Mouse (Mus musculus) heart, adult 2 months (tissue): ENCODE measurements around the gene Srrd. TPM values are rescaled to one million over a fixed set of nuclear protein-coding genes. Genes with fewer than 3 reads are reported as not detected.

Experiments
- DNase-seq, 2 experiments: peaks; one replicate each; pipeline ENCODE4 v3.0.0; 2021
- H3K27ac ChIP-seq: fragments of 200-600 bp; 2 replicates; pipeline ENCODE4 v1.8.1; 2022
- H3K27me3 ChIP-seq: fragments of 200-500 bp; 2 replicates; pipeline ENCODE4 v1.6.1; 2012; ENCODE audit warnings: mild to moderate bottlenecking, low read length, inconsistent platforms, mixed read lengths; ENCODE audit not compliant: control insufficient read depth, insufficient read depth
- H3K36me3 ChIP-seq: fragments of 200-500 bp; 2 replicates; pipeline ENCODE4 v1.6.1; 2012; ENCODE audit warnings: low read length, inconsistent platforms; ENCODE audit not compliant: control insufficient read depth, insufficient read depth
- H3K4me1 ChIP-seq: fragments of 200-500 bp; 2 replicates; pipeline ENCODE4 v1.6.1; 2011; ENCODE audit warnings: low read length; ENCODE audit not compliant: control insufficient read depth, insufficient read depth
- H3K4me3 ChIP-seq: fragments of 200-600 bp; 2 replicates; pipeline ENCODE4 v1.8.1; 2022
- H3K79me2 ChIP-seq: fragments of 200-500 bp; replicated peaks from 2 replicates; pipeline ENCODE4 v1.6.1; 2012; ENCODE audit warnings: mild to moderate bottlenecking, inconsistent platforms, low read length, moderate library complexity, mixed read lengths; ENCODE audit not compliant: control insufficient read depth, insufficient read depth
- H3K9ac ChIP-seq: fragments of 200-500 bp; 2 replicates; pipeline ENCODE4 v1.6.1; 2012; ENCODE audit warnings: low read depth, mild to moderate bottlenecking, control low read depth, inconsistent platforms, low read length, mixed read lengths
- CTCF ChIP-seq: fragments of 200-600 bp; IDR thresholded peaks from 2 replicates; pipeline ENCODE4 v1.8.1; 2022; ENCODE audit warnings: antibody characterized with exemption, mild to moderate bottlenecking, moderate library complexity
- EP300 ChIP-seq: fragments of 200-500 bp; IDR thresholded peaks from 2 replicates; pipeline ENCODE4 v1.6.1; 2011; ENCODE audit warnings: low read depth, low read length, control low read depth; ENCODE audit not compliant: insufficient read depth
- POLR2A ChIP-seq: fragments of 200-500 bp; IDR thresholded peaks from 2 replicates; pipeline ENCODE4 v1.6.1; 2011; ENCODE audit warnings: mild to moderate bottlenecking, low read depth, low read length, control low read depth; ENCODE audit not compliant: insufficient read depth
- WGBS: fragments of 180-500 bp; shearing (Covaris S2); methylation state at CpG from one replicate; pipeline ENCODE4 v1.1.7; 2018; 5-methylcytosine and 5-hydroxymethylcytosine counted together
- intact Hi-C: fragments of 180-260 bp; cut with DNase I; formaldehyde crosslinking; loops from one replicate; pipeline ENCODE4 v1.15.1; 2025
- polyA plus RNA-seq: library from polyadenylated mRNA; depleted of rRNA; stranded (reverse); fragments of >200 nt; gene quantifications from 2 replicates; pipeline ENCODE4 v1.2.3, GENCODE M21; 2012
- total RNA-seq, 2 experiments: library from RNA; stranded (reverse); gene quantifications; 2 replicates each; pipeline ENCODE4 v1.2.3; 2021

Srrd gene
- total and polyA plus RNA-seq, 3 experiments: 6.5 to 23.4 (median 7.3) TPM

GRCm38 (mm10) chr5:112355493-112355892, 12.7 kb upstream of the Srrd start:
- no peak overlapping the region for H3K9ac ChIP-seq
- H3K27me3 ChIP-seq: no peaks in the 10 kb centered on the region
- H3K27ac ChIP-seq: peak overlapping the region; percentile 31
- no peaks in the 10 kb centered on the region for H3K36me3 ChIP-seq
- no peak for DNase-seq
- no peak overlapping the region for H3K4me3 ChIP-seq
- H3K79me2 ChIP-seq: no peaks in the 10 kb centered on the region
- WGBS: 55% methylated on average over 6 of the region's 6 CpGs
- intact Hi-C loops: no loop called here
- TF ChIP-seq EP300: no peak
- no peak for TF ChIP-seq CTCF
- TF ChIP-seq POLR2A: no peak
- no peaks in the 10 kb centered on the region for H3K4me1 ChIP-seq

- WGBS: 89% methylated on average over 8 of the region's 8 CpGs
- H3K79me2 ChIP-seq: no peaks in the 10 kb centered on the region
- no peak for DNase-seq
- TF ChIP-seq POLR2A (no peak), CTCF (no peak), EP300 (no peak)
- intact Hi-C loops: no loop called here
- H3K27ac ChIP-seq: no peak overlapping the region
- H3K4me1 ChIP-seq: 0 out of 2 replicates have a peak, but pooled peaks cover 1% of the 10 kb centered on the region
- H3K27me3 ChIP-seq: no peaks in the 10 kb centered on the region
- H3K36me3 ChIP-seq: no peaks in the 10 kb centered on the region
- no peak overlapping the region for H3K9ac ChIP-seq
- no peak overlapping the region for H3K4me3 ChIP-seq
Measured at GRCm38 (mm10) chr5:112349169-112349568, 6.3 kb upstream of the Srrd start.

GRCm38 (mm10) chr5:112346211-112346965, 3.5 kb upstream of the Srrd start:
- no peaks in the 10 kb centered on the region for H3K36me3 ChIP-seq
- intact Hi-C loops: no loop called here

DNA sequence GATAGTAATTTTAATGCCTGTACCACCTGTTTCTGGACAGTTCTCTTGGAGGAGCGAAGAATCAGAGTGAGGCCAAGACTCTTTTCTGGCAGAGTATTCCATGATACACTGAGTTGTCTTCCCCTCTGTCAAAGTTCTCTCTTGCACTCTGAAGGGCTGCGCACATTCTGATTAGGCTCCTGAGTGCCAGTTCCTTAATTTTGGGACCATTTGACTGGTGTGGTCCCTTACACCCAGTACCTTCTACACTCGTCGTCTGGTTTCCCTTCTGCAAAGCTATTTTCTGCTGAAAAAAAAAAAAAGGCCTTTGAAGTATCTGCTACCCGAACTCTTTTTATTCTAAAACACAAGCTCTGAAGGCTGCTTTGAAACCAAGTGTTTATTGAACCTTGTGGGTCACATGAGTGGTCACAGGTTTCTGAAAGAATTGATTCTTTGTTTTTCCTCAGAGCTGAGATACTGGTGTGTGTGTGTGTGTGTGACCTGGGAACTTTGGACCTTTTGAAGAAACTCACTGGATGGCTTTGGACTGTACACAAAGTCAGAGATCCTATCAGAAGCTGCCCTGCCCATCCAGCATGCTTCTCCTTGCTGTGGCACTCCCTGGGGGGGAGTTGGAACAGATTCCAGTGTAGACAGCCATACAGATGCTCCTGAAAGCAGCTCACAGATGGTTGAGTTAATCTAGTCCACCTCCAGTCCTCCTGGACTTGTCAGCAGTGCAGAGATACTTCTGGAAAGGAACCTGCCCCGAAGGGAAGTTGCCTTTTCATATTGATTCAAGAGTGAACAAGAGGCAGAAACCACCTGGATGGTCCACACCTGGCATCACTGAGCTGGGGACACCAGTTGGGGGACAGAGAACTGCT, 1.5 kb upstream of the Srrd start:
- no peak for TF ChIP-seq POLR2A
- no peak for TF ChIP-seq EP300
- no peak for TF ChIP-seq CTCF
- WGBS: 83% methylated on average over 6 of the region's 6 CpGs

More at GRCm38 (mm10) chr5:112346211-112346965, 3.5 kb upstream of the Srrd start:
- 78% methylated on average over 16 of the region's 16 CpGs for WGBS
- Histone ChIP-seq H3K27me3 (no peaks in the 10 kb centered on the region), H3K4me3 (no peak overlapping the region), H3K27ac (no peak overlapping the region), H3K4me1 (peaks cover 3% of the 10 kb centered on the region), H3K79me2 (no peaks in the 10 kb centered on the region), H3K9ac (no peak overlapping the region)
- 0 out of 2 replicates have a peak, but pooled peaks have one; percentile 15 for TF ChIP-seq EP300
- TF ChIP-seq POLR2A: no peak
- DNase-seq: peak in 1 of 2 experiments; percentile 34

DNA sequence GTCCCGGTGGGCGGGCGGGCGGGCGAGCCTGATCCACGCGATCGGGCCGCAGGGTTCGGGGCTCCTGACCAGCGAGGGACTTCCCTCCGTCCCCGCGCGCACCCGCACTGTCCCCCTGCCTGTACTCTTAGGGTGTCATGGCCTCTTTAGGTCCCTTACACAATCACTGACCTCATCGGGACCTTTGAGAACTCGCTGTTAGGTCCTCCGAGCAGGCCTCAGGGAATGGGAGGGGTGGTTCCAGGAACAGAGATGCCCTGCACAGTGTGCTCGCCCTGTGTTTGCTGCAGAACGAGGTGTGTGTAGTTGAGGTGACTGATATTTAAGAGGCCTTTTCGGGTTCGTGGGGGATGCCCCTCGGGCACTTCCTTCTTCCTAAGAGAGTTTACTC, 360 bp upstream of the Srrd start:
- WGBS: under 1% methylated on average over 24 of the region's 24 CpGs
- DNase-seq: no peak
- H3K27ac ChIP-seq: peak overlapping the region; percentile 80
- H3K4me3 ChIP-seq: peak overlapping the region; percentile 94
- TF ChIP-seq CTCF: no peak
- no peak for TF ChIP-seq POLR2A
- TF ChIP-seq EP300: no peak
- H3K27me3 ChIP-seq: no peaks in the 10 kb centered on the region
- intact Hi-C loops: loop anchor here (1.0 to 5.0 kb wide), 2 partner anchors 17 to 84 kb away; partner anchors contain the start of gene Tfip11
- H3K9ac ChIP-seq: peak overlapping the region; percentile 91
- peaks cover 3% of the 10 kb centered on the region for H3K4me1 ChIP-seq
- H3K36me3 ChIP-seq: no peaks in the 10 kb centered on the region
- H3K79me2 ChIP-seq: no peaks in the 10 kb centered on the region

More for the DNA sequence above, 1.5 kb upstream of the Srrd start:
- Histone ChIP-seq H3K79me2 (no peaks in the 10 kb centered on the region), H3K4me3 (no peak overlapping the region), H3K27ac (no peak overlapping the region), H3K36me3 (no peaks in the 10 kb centered on the region), H3K27me3 (no peaks in the 10 kb centered on the region), H3K9ac (no peak overlapping the region), H3K4me1 (peaks cover 3% of the 10 kb centered on the region)
- DNase-seq: no peak
- intact Hi-C loops: loop anchor here (5.0 kb wide), 1 partner anchor 83 kb away; no protein-coding TSS in a partner anchor
